Mouse (Mus musculus) bone marrow macrophage, adult 2 months (primary cell): ENCODE data around the gene Hat1.

ENCODE experiments used
- CTCF ChIP-seq: IDR thresholded peaks from 2 replicates; pipeline ENCODE4 v1.5.1; 2012; ENCODE audit warnings: low read depth, mild to moderate bottlenecking, low read length, moderate library complexity
- POLR2A ChIP-seq: IDR thresholded peaks from 2 replicates; pipeline ENCODE4 v1.6.1; 2012; ENCODE audit warnings: mild to moderate bottlenecking, low read depth, low read length, borderline replicate concordance

DNA sequence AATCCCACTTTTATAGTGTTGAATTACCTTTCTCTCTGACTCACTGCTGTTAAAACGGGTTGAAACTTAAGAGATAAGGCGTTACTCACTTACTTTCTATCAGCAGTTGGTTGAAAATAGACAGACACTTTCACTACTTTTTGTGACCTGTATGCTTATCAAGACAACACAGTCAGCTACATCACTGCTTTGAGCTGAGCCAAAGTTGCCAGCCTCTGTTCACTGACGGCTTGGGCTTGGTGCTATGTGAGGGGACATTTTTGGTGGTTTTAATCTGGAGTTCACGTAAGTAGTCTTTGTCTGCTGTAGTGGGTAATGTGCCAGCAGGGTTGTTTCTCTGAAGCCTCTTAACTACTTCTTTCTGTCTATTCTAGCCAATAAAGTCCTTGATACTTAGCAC, 35.8 kb downstream of the Hat1 start:
- TF ChIP-seq POLR2A (no peak), CTCF (no peak)
